Mouse (Mus musculus) MEL (cell line): ENCODE measurements around the gene Cbl. TPM values are rescaled to one million over a fixed set of nuclear protein-coding genes. Genes with fewer than 3 reads are reported as not detected.

Source experiments
- DNase-seq: peaks from one replicate; pipeline ENCODE4 v3.0.0; 2011; ENCODE audit warnings: low read depth, low spot score
- H3K27ac ChIP-seq: 2 replicates; pipeline ENCODE4 v1.5.1; 2012; ENCODE audit warnings: low read depth, mild to moderate bottlenecking, control low read depth, low read length, moderate library complexity; ENCODE audit not compliant: control insufficient read depth
- H3K27me3 ChIP-seq, 2 experiments: fragments of 150-350 bp in 1 of 2; sonication (generic) in 1 of 2; 2 replicates each; pipeline ENCODE4 v1.6.1; 2012; ENCODE audit warnings: low read length in 2 of 2, mild to moderate bottlenecking in 2 of 2, improper control_type of control experiment in 1 of 2, moderate library complexity in 1 of 2; ENCODE audit not compliant: insufficient read depth in 2 of 2, control insufficient read depth in 1 of 2
- H3K36me3 ChIP-seq, 2 experiments: 2 replicates each; pipeline ENCODE4 v1.6.1; 2012 to 2014; ENCODE audit warnings: low read length in 2 of 2, improper control_type of control experiment in 1 of 2, inconsistent platforms in 1 of 2, mild to moderate bottlenecking in 1 of 2; ENCODE audit not compliant: insufficient read depth in 2 of 2, control insufficient read depth in 1 of 2
- H3K4me1 ChIP-seq, 2 experiments: fragments of 150-350 bp in 1 of 2; sonication (generic) in 1 of 2; 2 replicates each; pipeline ENCODE4 v1.6.1; 2012; ENCODE audit warnings: low read length in 2 of 2, improper control_type of control experiment in 1 of 2, mild to moderate bottlenecking in 1 of 2; ENCODE audit not compliant: insufficient read depth in 2 of 2, control insufficient read depth in 1 of 2
- H3K4me3 ChIP-seq, 2 experiments: fragments of 150-350 bp in 1 of 2; sonication (generic) in 1 of 2; 2 replicates each; pipeline ENCODE4 v1.5.1; 2012; ENCODE audit warnings: low read depth in 2 of 2, low read length in 2 of 2, mild to moderate bottlenecking in 2 of 2, moderate library complexity in 2 of 2, control low read depth in 1 of 2, improper control_type of control experiment in 1 of 2; ENCODE audit not compliant: control insufficient read depth in 1 of 2, insufficient read depth in 1 of 2
- H3K79me2 ChIP-seq: 2 replicates; pipeline ENCODE4 v1.6.1; 2012; ENCODE audit warnings: mild to moderate bottlenecking, low read length, moderate library complexity; ENCODE audit not compliant: control insufficient read depth, poor library complexity, insufficient read depth
- H3K9ac ChIP-seq: 2 replicates; pipeline ENCODE4 v1.6.1; 2012; ENCODE audit warnings: low read depth, mild to moderate bottlenecking, control low read depth, low read length, moderate library complexity; ENCODE audit not compliant: control insufficient read depth, poor library complexity, severe bottlenecking
- H3K9me3 ChIP-seq: fragments of 150-350 bp; sonication (generic); replicated peaks from 2 replicates; pipeline ENCODE4 v1.6.1; 2012; ENCODE audit warnings: mild to moderate bottlenecking, low read length, improper control_type of control experiment, moderate library complexity; ENCODE audit not compliant: insufficient read depth
- CHD2 ChIP-seq: IDR thresholded peaks from 2 replicates; pipeline ENCODE4 v1.6.1; 2011; ENCODE audit warnings: low read length, improper control_type of control experiment
- CTCF ChIP-seq, 3 experiments: IDR thresholded peaks in 2 of 3; conservative IDR thresholded peaks in 1 of 3; 2 replicates each; pipeline ENCODE4 v1.5.1; 2011 to 2012; ENCODE audit warnings: low read length in 3 of 3, low read depth in 2 of 3, mild to moderate bottlenecking in 2 of 3, improper control_type of control experiment in 1 of 3, inconsistent platforms in 1 of 3, mixed read lengths in 1 of 3, moderate library complexity in 1 of 3; ENCODE audit not compliant: control insufficient read depth in 1 of 3, insufficient read depth in 1 of 3, poor library complexity in 1 of 3, severe bottlenecking in 1 of 3
- E2F4 ChIP-seq: IDR thresholded peaks from 2 replicates; pipeline ENCODE4 v1.6.1; 2011; ENCODE audit warnings: low read depth, low read length, improper control_type of control experiment, borderline replicate concordance
- ELF1 ChIP-seq: IDR thresholded peaks from 2 replicates; pipeline ENCODE4 v1.6.1; 2014; ENCODE audit warnings: low read depth, mild to moderate bottlenecking, inconsistent platforms, low read length, improper control_type of control experiment, moderate library complexity
- GABPA ChIP-seq: IDR thresholded peaks from 2 replicates; pipeline ENCODE4 v1.6.1; 2012; ENCODE audit warnings: low read depth, mild to moderate bottlenecking, inconsistent platforms, low read length, improper control_type of control experiment, moderate library complexity
- GATA1 ChIP-seq: IDR thresholded peaks from 2 replicates; pipeline ENCODE4 v1.6.1; 2011; ENCODE audit warnings: low read depth, low read length, improper control_type of control experiment
- HCFC1 ChIP-seq: IDR thresholded peaks from 2 replicates; pipeline ENCODE4 v1.6.1; 2012; ENCODE audit warnings: low read depth, mild to moderate bottlenecking, inconsistent platforms, low read length, improper control_type of control experiment, moderate library complexity
- JUND ChIP-seq: IDR thresholded peaks from 2 replicates; pipeline ENCODE4 v1.6.1; 2011; ENCODE audit warnings: low read depth, mild to moderate bottlenecking, improper control_type of control experiment, low read length
- MEF2A ChIP-seq: IDR thresholded peaks from 2 replicates; pipeline ENCODE4 v1.6.1; 2014; ENCODE audit warnings: low read depth, mild to moderate bottlenecking, inconsistent platforms, low read length, improper control_type of control experiment; ENCODE audit not compliant: poor library complexity, insufficient replicate concordance, severe bottlenecking; ENCODE audit errors: extremely low read depth
- MXI1 ChIP-seq: IDR thresholded peaks from 2 replicates; pipeline ENCODE4 v1.6.1; 2011; ENCODE audit warnings: mild to moderate bottlenecking, low read depth, low read length, improper control_type of control experiment
- POLR2A ChIP-seq, 2 experiments: IDR thresholded peaks; 2 replicates each; pipeline ENCODE4 v1.6.1; 2011 to 2012; ENCODE audit warnings: low read length in 2 of 2, mild to moderate bottlenecking in 2 of 2, control low read depth in 1 of 2, improper control_type of control experiment in 1 of 2, low read depth in 1 of 2, moderate library complexity in 1 of 2; ENCODE audit not compliant: control insufficient read depth in 1 of 2, insufficient read depth in 1 of 2, poor library complexity in 1 of 2
- POLR2AphosphoS2 ChIP-seq: IDR thresholded peaks from 2 replicates; pipeline ENCODE4 v1.6.1; 2011; ENCODE audit warnings: low read length, improper control_type of control experiment
- POLR2AphosphoS5 ChIP-seq: IDR thresholded peaks from 2 replicates; pipeline ENCODE4 v1.6.1; 2012; ENCODE audit warnings: low read depth, borderline replicate concordance, mild to moderate bottlenecking, inconsistent platforms, low read length, moderate library complexity, mixed read lengths
- RCOR1 ChIP-seq: IDR thresholded peaks from 2 replicates; pipeline ENCODE4 v1.6.1; 2012; ENCODE audit warnings: low read depth, mild to moderate bottlenecking, inconsistent platforms, low read length, improper control_type of control experiment
- TAL1 ChIP-seq: IDR thresholded peaks from 2 replicates; pipeline ENCODE4 v1.6.1; 2012; ENCODE audit warnings: mild to moderate bottlenecking, inconsistent platforms, low read length, moderate library complexity, mixed read lengths
- TBP ChIP-seq: IDR thresholded peaks from 2 replicates; pipeline ENCODE4 v1.8.0; 2011; ENCODE audit warnings: low read depth, low read length, improper control_type of control experiment
- USF1 ChIP-seq: IDR thresholded peaks from 2 replicates; pipeline ENCODE4 v1.6.1; 2014; ENCODE audit warnings: low read depth, mild to moderate bottlenecking, inconsistent platforms, low read length, improper control_type of control experiment, moderate library complexity
- USF2 ChIP-seq, 2 experiments: IDR thresholded peaks; 2 replicates each; pipeline ENCODE4 v1.6.1; 2011 to 2012; ENCODE audit warnings: improper control_type of control experiment in 2 of 2, low read length in 2 of 2, borderline replicate concordance in 1 of 2, inconsistent platforms in 1 of 2, low read depth in 1 of 2, mild to moderate bottlenecking in 1 of 2; ENCODE audit not compliant: insufficient read depth in 1 of 2
- ZC3H11A ChIP-seq: IDR thresholded peaks from 2 replicates; pipeline ENCODE4 v1.6.1; 2012; ENCODE audit warnings: low read depth, mild to moderate bottlenecking, inconsistent platforms, low read length, improper control_type of control experiment
- ZNF384 ChIP-seq: IDR thresholded peaks from 2 replicates; pipeline ENCODE4 v1.6.1; 2012; ENCODE audit warnings: low read depth, mild to moderate bottlenecking, inconsistent platforms, low read length, improper control_type of control experiment
- polyA plus RNA-seq, 2 experiments: library from polyadenylated mRNA; stranded (reverse) in 1 of 2; unstranded in 1 of 2; fragments of >175 nt in 1 of 2; fragments of >200 nt in 1 of 2; gene quantifications; 2 replicates each; pipeline versions ENCODE4 v1.2.1 to v1.2.4; 2012; ENCODE audit warnings: low replicate concordance in 2 of 2, low read depth in 1 of 2; ENCODE audit not compliant: insufficient read length in 2 of 2, insufficient read depth in 1 of 2, missing spikeins in 1 of 2
- total RNA-seq: library from RNA; depleted of rRNA; stranded (reverse); fragments of 300-350 nt; gene quantifications from 2 replicates; pipeline ENCODE4 v1.2.3, GENCODE M21; 2012

Gene Cbl
- total and polyA plus RNA-seq, 3 experiments, result 9.1 to 41.1 (median 36.8) TPM

GRCm38 (mm10) chr9:44132200-44132599 is 101.6 kb downstream of the Cbl start:
- H3K36me3 ChIP-seq, result peaks cover 0 to 8% of the 10 kb centered on the region in 2 experiments; a peak in 1 of 4 replicates
- no peak overlapping the region for H3K27ac ChIP-seq
- no peaks in the 10 kb centered on the region for H3K9me3 ChIP-seq
- no peak overlapping the region for H3K9ac ChIP-seq
- H3K4me3 ChIP-seq, result no peak overlapping the region
- TF ChIP-seq GABPA, result no peak
- TF ChIP-seq POLR2A (IDR thresholded peaks at IDR 0.05; ENCODE audit: control insufficient read depth in 1 of 2, insufficient read depth in 1 of 2, low read depth in 1 of 2, low read length in 2 of 2, poor library complexity in 1 of 2), result no peak
- no peak for TF ChIP-seq ELF1
- no peak for TF ChIP-seq MEF2A
- H3K79me2 ChIP-seq, result no peaks in the 10 kb centered on the region
- DNase-seq, result no peak
- H3K4me1 ChIP-seq, result peaks cover 0 to 18% of the 10 kb centered on the region in 2 experiments; a peak in 3 of 4 replicates
- peaks cover 22 to 24% of the 10 kb centered on the region in 2 experiments for H3K27me3 ChIP-seq

- Histone ChIP-seq H3K27ac (no peak overlapping the region), H3K4me3 (no peak overlapping the region), H3K79me2 (no peaks in the 10 kb centered on the region), H3K4me1 (peaks cover 0 to 14% of the 10 kb centered on the region in 2 experiments; a peak in 3 of 4 replicates), H3K27me3 (peaks cover 22 to 24% of the 10 kb centered on the region in 2 experiments)
- TF ChIP-seq JUND (no peak), TAL1 (no peak), ZNF384 (no peak), HCFC1 (no peak), MEF2A (no peak), CHD2 (no peak), POLR2AphosphoS5 (no peak), CTCF (IDR thresholded peaks at IDR 0.05 in 2 of 3, conservative IDR thresholded peaks at IDR 0.05 in 1 of 3; ENCODE audit: control insufficient read depth in 1 of 3, insufficient read depth in 1 of 3, low read depth in 2 of 3, low read length in 3 of 3, poor library complexity in 1 of 3, severe bottlenecking in 1 of 3) (no peak), MXI1 (no peak), RCOR1 (no peak), USF2 (IDR thresholded peaks at IDR 0.05; ENCODE audit: borderline replicate concordance in 1 of 2, insufficient read depth in 1 of 2, low read depth in 1 of 2, low read length in 2 of 2) (no peak), E2F4 (no peak), POLR2AphosphoS2 (no peak), GATA1 (no peak), USF1 (no peak), TBP (no peak), POLR2A (IDR thresholded peaks at IDR 0.05; ENCODE audit: control insufficient read depth in 1 of 2, insufficient read depth in 1 of 2, low read depth in 1 of 2, low read length in 2 of 2, poor library complexity in 1 of 2) (no peak), ZC3H11A (no peak)
- TF ChIP-seq, all 39 proteins: peak for 0
- Histone ChIP-seq H3K36me3 (peaks cover 0 to 5% of the 10 kb centered on the region in 2 experiments; a peak in 1 of 4 replicates), H3K9ac (no peak overlapping the region), H3K9me3 (no peaks in the 10 kb centered on the region)
- no peak for DNase-seq
Observed at GRCm38 (mm10) chr9:44131276-44131590, 102.6 kb downstream of the Cbl start.
